Mouse (Mus musculus) small intestine, adult 2 months (tissue): ENCODE measurements around the gene Relch. TPM values are rescaled to one million over a fixed set of nuclear protein-coding genes. Genes with fewer than 3 reads are reported as not detected.

ENCODE experiments used
- H3K27ac ChIP-seq: fragments of 200-500 bp; 2 replicates; pipeline ENCODE4 v1.5.1; 2012; ENCODE audit warnings: low read depth, low read length, control low read depth, inconsistent platforms; ENCODE audit not compliant: insufficient read depth
- H3K27me3 ChIP-seq: fragments of 200-500 bp; 2 replicates; pipeline ENCODE4 v1.6.1; 2012; ENCODE audit warnings: mild to moderate bottlenecking, moderate library complexity, low read length, inconsistent platforms; ENCODE audit not compliant: control insufficient read depth, insufficient read depth
- H3K36me3 ChIP-seq: fragments of 200-500 bp; 2 replicates; pipeline ENCODE4 v1.6.1; 2012; ENCODE audit warnings: mild to moderate bottlenecking, low read length, control low read depth, inconsistent platforms; ENCODE audit not compliant: control insufficient read depth, insufficient read depth
- H3K4me1 ChIP-seq: fragments of 200-500 bp; 2 replicates; pipeline ENCODE4 v1.6.1; 2012; ENCODE audit warnings: low read length, inconsistent platforms, mixed read lengths; ENCODE audit not compliant: control insufficient read depth, insufficient read depth, insufficient read length
- H3K4me3 ChIP-seq: fragments of 200-500 bp; 2 replicates; pipeline ENCODE4 v1.5.1; 2012; ENCODE audit warnings: low read depth, mild to moderate bottlenecking, control low read depth, inconsistent platforms, low read length, moderate library complexity
- CTCF ChIP-seq: fragments of 200-500 bp; IDR thresholded peaks from 2 replicates; pipeline ENCODE4 v1.5.1; 2012; ENCODE audit warnings: low read depth, mild to moderate bottlenecking, control low read depth, inconsistent platforms, low read length, moderate library complexity, mixed read lengths; ENCODE audit not compliant: insufficient replicate concordance, insufficient read length; ENCODE audit errors: extremely low read depth
- POLR2A ChIP-seq: fragments of 200-500 bp; IDR thresholded peaks from 2 replicates; pipeline ENCODE4 v1.6.1; 2012; ENCODE audit warnings: low read depth, mild to moderate bottlenecking, control low read depth, inconsistent platforms, low read length, moderate library complexity
- WGBS: fragments of 180-500 bp; shearing (Covaris S2); methylation state at CpG from one replicate; pipeline ENCODE4 v1.1.7; 2018; 5-methylcytosine and 5-hydroxymethylcytosine counted together
- polyA plus RNA-seq: library from polyadenylated mRNA; depleted of rRNA; stranded (reverse); fragments of >200 nt; gene quantifications from 2 replicates; pipeline ENCODE4 v1.2.3, GENCODE M21; 2012; rRNA removed

Gene Relch
- 14.3 and 32.9 TPM in 2 replicates for polyA plus RNA-seq

DNA sequence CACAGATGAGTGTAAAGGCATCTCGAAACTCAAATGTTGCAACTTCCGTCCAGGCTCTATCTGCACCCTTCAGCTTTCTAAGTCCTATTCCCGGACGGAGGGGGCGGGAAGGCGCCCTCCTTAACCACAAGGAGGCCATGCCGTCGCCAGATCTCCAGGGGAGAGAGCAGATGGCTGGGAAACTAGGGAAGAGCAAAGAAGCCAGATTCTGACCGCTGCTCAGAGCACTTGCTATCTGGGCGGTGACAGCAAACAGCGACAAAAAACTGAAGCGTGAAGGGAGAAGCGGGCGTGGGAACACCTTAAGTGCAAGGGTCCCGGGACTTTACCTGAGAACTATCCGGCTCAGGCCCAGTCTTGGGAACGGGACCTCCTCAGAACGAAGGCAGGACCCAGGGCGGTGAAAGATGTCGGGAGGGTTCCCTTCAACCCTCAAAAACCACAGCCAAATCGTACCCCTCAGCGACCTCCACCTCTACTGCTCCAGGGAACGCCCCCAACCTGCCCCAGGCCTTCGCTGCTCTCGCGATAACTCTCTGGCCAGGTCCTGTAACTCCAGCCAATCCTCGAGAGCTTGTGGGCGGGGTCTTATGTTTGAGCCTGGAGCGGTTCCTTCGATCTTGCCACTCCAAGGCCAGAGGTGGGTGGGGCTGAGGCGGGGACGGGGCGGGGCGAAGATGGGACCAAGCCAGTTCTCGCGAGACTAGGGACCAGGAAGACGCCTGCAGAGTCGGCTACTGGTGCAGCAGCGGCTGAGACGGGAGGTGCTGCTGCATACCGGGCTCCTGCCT is at the start of gene Relch, which contains the start of gene Pign:
TSS of gene Relch (plus strand) at position 691 of the 791 bp plus-strand sequence.
TSS of gene Pign (minus strand) at position 507 of the 791 bp plus-strand sequence.
- Histone ChIP-seq H3K4me1 (peaks cover 3% of the 10 kb centered on the region), H3K27me3 (no peaks in the 10 kb centered on the region), H3K36me3 (peaks cover 1% of the 10 kb centered on the region; the same call in 1 of the 2 replicates), H3K27ac (peak within 1 kb of the TSS; percentile 71), H3K4me3 (peak within 1 kb of the TSS; percentile 89)
- WGBS = under 1% methylated on average over 41 of the region's 41 CpGs
- peak; percentile 87 for TF ChIP-seq POLR2A
- peak; percentile 28; the same call in 1 of the 2 replicates for TF ChIP-seq CTCF

DNA sequence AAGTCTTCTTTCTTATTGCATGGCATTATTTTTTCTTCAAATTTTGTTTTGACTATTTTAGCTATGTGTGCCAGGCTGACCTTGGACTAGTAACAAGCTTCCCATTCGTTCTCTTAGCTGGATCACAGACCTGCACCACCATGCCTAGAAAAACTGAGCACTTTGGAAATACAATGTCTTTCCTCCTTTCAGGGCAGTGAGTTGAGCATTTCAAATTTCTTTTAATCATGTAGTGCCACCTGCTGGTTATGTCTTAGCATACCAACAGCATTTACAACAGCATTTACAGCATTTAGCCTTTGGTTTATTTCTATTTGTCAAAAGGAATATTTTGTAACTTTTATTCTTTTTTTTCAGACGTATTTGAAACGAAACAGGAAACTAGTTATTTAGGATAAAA is 33.2 kb upstream of the Relch start:
- 27% methylated on average over 3 of the region's 3 CpGs for WGBS
- TF ChIP-seq CTCF = no peak
- no peak for TF ChIP-seq POLR2A
- Histone ChIP-seq H3K4me3 (no peak overlapping the region), H3K27ac (no peak overlapping the region), H3K4me1 (no peaks in the 10 kb centered on the region), H3K36me3 (0 out of 2 replicates have a peak, but pooled peaks cover 3% of the 10 kb centered on the region), H3K27me3 (no peaks in the 10 kb centered on the region)

DNA sequence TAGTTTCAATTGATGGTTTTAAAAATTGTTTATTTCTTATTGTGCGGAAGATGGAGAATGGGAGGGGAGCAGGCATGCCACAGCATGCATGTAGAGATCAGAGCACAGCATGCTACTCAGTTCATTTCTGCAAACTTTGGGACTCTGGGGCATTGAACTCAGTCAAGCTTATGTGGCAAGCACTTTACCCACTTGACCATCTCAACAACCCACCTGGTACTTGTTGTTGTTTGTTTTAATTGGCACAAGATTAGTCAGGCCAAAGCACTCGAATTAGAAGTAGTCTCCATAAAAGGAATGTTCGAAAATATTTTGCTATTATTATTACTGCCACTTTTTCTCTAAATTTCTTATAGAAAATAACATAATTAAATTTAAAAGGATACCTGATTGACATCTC is 19.6 kb upstream of the Relch start:
- TF ChIP-seq CTCF = no peak
- TF ChIP-seq POLR2A = no peak
- peaks cover 23% of the 10 kb centered on the region for H3K36me3 ChIP-seq
- H3K4me3 ChIP-seq = no peak overlapping the region
- H3K27me3 ChIP-seq = no peaks in the 10 kb centered on the region
- WGBS = 82% methylated on average over 3 of the region's 3 CpGs
- H3K4me1 ChIP-seq = no peaks in the 10 kb centered on the region
- H3K27ac ChIP-seq = no peak overlapping the region

DNA sequence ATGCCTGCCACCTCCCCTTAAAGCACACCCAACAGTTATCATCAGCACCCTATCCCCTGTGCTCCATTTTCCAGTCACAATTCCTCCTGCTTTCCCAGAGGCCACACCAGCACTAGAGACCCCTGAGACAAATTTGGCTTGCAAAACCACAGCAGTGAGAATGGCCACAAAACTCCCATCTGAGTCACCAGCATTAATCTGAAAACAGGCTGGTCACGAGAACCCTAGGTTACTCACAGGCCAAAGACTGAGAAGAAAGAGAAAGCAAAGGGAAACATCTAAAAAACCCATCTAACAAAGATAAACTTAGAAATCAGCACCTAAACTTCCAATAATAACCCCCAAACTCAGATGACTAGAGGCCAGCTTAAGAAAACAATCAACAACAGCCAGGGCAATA is 13.0 kb upstream of the Relch start:
- no peaks in the 10 kb centered on the region for H3K4me1 ChIP-seq
- no peak for TF ChIP-seq CTCF
- TF ChIP-seq POLR2A = no peak
- 100% methylated on average over 1 of the region's 1 CpGs for WGBS

DNA sequence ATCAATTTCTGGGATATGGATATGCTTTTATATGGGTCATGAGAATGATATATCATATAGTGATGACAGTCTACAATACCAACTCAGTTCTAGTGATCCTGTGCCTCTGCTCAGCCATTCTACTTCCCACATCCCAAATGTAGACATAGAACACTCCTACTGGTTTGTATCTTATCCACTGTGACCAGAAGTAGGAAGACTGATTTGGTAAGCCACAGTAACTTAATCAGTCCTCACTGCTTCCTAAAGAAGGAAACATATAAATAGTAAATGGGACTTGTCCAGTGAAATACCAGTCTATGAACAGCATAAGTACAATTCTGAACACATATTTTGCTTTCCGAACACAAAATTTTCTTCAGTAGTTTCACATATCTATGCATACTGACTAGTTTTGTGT is 9.7 kb upstream of the Relch start:
- WGBS = 98% methylated on average over 1 of the region's 1 CpGs
- Histone ChIP-seq H3K4me3 (no peak overlapping the region), H3K27me3 (no peaks in the 10 kb centered on the region), H3K4me1 (no peaks in the 10 kb centered on the region), H3K27ac (no peak overlapping the region), H3K36me3 (peaks cover 21% of the 10 kb centered on the region)
- TF ChIP-seq CTCF (no peak), POLR2A (no peak)

More for the DNA sequence above, 13.0 kb upstream of the Relch start:
- no peaks in the 10 kb centered on the region for H3K27me3 ChIP-seq
- no peak overlapping the region for H3K27ac ChIP-seq
- H3K36me3 ChIP-seq = peaks cover 17% of the 10 kb centered on the region
- H3K4me3 ChIP-seq = no peak overlapping the region

DNA sequence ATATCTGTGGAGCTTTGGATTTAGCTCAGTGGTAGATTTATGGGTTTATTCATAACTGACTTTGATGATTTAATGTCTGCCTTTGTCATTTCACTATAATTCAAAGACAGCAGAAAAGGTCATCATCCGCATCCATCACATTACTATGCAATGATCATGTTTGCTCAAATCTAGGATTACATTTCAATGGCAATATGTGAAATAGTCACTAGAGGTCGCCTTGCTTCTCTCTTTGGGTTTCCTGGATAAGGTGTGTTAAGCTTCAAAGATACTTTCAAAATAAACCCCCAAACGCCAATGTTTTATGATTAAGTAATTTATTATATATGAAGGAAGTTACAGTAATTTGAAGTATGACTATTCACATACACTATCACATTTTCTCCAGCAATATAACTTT is 3.6 kb upstream of the Relch start:
- WGBS = 13% methylated on average over 3 of the region's 3 CpGs
- no peak for TF ChIP-seq POLR2A
- no peak for TF ChIP-seq CTCF
- Histone ChIP-seq H3K27ac (no peak overlapping the region), H3K36me3 (peaks cover 15% of the 10 kb centered on the region), H3K4me1 (no peaks in the 10 kb centered on the region), H3K27me3 (no peaks in the 10 kb centered on the region), H3K4me3 (no peak overlapping the region)

DNA sequence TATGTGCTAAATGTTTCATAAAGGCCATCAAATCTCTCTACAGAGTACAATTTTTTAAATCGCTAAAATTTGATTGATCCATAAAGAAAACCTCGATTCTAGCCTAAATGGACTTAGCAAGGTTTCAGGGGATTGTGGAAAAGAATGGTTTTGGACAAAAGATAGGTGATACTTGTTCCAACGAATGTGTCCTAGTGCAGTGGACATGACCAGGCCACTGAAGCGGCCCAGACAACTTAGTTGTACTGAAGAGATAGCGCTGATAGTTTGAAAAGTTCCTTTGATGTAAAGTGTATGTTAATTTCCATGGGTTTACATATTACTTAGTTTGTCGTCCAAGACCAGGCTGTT is 866 bp upstream of the Relch start:
- peak overlapping the region; percentile 72 for H3K4me3 ChIP-seq
- TF ChIP-seq CTCF = no peak
- TF ChIP-seq POLR2A = no peak
- WGBS = 3% methylated on average over 6 of the region's 6 CpGs
- H3K27ac ChIP-seq = peak overlapping the region; percentile 67; the same call in 1 of the 2 replicates
- no peaks in the 10 kb centered on the region for H3K27me3 ChIP-seq
- H3K36me3 ChIP-seq = peaks cover 1% of the 10 kb centered on the region; the same call in 1 of the 2 replicates
- peaks cover 3% of the 10 kb centered on the region for H3K4me1 ChIP-seq
